Mouse (Mus musculus) CH12.LX (cell line): ENCODE results near the gene Tnp1.

ENCODE experiments used
- CTCF ChIP-seq, 2 experiments: IDR thresholded peaks in 1 of 2; conservative IDR thresholded peaks in 1 of 2; 2 replicates each; pipeline ENCODE4 v1.5.1; 2011 to 2012; ENCODE audit warnings: low read depth in 2 of 2, low read length in 2 of 2, improper control_type of control experiment in 1 of 2, inconsistent platforms in 1 of 2, mild to moderate bottlenecking in 1 of 2, moderate library complexity in 1 of 2
- HCFC1 ChIP-seq: IDR thresholded peaks from 2 replicates; pipeline ENCODE4 v1.6.1; 2012; ENCODE audit warnings: low read depth, mild to moderate bottlenecking, inconsistent platforms, low read length, improper control_type of control experiment
- MAZ ChIP-seq: IDR thresholded peaks from 2 replicates; pipeline ENCODE4 v1.6.1; 2012; ENCODE audit warnings: low read depth, mild to moderate bottlenecking, inconsistent platforms, low read length, improper control_type of control experiment, moderate library complexity
- NRF1 ChIP-seq: IDR thresholded peaks from 2 replicates; pipeline ENCODE4 v1.6.1; 2014; ENCODE audit warnings: low read depth, mild to moderate bottlenecking, inconsistent platforms, low read length, improper control_type of control experiment, moderate library complexity
- USF2 ChIP-seq: conservative IDR thresholded peaks from 2 replicates; pipeline ENCODE4 v1.6.1; 2011; ENCODE audit warnings: low read depth, low read length, improper control_type of control experiment

- TF ChIP-seq USF2 (no peak), MAZ (no peak), HCFC1 (no peak), CTCF (conservative IDR thresholded peaks at IDR 0.05 in 1 of 2, IDR thresholded peaks at IDR 0.05 in 1 of 2; ENCODE audit: low read depth in 2 of 2, low read length in 2 of 2) (no peak), NRF1 (no peak)
Measured at GRCm38 (mm10) chr1:72966423-72966822, 49.3 kb downstream of the Tnp1 start.
